Mouse (Mus musculus): Measurements from ENCODE around the gene Espn. TPM values are rescaled to one million over a fixed set of nuclear protein-coding genes. Genes with fewer than 3 reads are reported as not detected.

Gene Espn
- polyA plus RNA-seq, 1 experiment, result 97.9 TPM

DNA sequence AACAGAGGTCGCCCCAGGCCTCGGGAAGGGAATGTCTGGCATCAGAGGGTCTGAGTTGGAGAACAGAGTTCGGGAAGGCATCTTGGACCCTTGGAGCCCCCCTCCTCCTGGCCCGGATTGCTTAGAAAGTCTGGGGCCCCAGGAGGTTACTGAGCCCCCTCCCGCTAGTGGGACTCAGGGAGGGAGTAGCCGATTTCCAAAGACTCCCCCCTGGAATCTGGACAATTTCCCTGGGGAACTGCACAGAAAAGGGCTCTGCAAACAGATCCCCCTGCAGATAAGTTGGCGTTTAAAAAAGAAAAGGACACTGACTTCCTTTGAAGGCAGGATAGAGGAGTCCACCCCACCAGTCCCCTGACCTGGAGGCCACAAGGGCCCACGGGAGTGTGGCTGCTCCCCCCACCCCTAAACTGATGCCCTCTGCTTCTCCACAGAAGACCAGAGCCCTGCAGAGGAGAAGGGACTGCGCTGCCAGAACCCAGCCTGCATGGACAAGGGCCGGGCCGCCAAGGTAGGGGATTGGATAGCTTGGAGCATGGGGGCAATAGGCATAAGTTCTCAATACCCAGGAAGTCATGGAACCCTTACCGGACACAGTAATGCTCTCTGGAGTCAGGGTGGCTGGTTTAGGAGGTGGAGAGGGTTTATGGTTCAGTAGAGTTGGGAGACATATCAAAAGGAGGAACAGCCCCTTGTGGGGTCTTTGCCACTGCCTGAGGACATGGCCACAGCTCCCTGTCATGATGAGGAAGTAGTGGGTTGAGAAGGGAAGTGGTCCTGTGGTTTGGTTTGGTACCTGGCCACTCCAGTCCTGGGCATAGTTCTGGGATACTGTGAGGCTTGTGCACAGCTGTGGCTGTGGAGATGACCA, 64.7 kb downstream of the Espn start:
- TF ChIP-seq GATA1 (IDR thresholded peaks at IDR 0.05; ENCODE audit: low read length), result no peak

GRCm38 (mm10) chr4:152086505-152087210, 65.5 kb downstream of the Espn start:
- TF ChIP-seq GATA1 (IDR thresholded peaks at IDR 0.05; ENCODE audit: low read length), result no peak

DNA sequence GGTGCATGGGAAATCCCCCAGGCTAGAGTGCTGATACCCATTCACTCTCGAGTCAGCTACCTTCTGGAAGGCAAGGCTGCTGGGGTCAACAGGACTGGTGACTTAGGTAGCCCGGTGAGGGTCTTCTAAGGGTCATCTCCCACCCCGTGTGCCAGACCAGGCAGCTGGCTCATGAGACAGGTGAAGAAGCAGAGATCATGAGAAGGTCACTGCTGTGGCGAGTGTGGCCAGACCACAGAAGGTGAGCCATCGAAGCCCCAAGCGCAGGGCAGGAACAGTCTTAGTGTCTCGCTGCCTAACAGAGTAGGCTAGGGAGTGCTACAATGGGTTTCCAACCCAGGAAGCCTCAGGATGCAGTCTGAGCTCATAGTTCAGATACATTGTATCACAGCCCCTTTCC, 67.6 kb downstream of the Espn start:
- no peak for TF ChIP-seq GATA1 (IDR thresholded peaks at IDR 0.05; ENCODE audit: low read length)

DNA sequence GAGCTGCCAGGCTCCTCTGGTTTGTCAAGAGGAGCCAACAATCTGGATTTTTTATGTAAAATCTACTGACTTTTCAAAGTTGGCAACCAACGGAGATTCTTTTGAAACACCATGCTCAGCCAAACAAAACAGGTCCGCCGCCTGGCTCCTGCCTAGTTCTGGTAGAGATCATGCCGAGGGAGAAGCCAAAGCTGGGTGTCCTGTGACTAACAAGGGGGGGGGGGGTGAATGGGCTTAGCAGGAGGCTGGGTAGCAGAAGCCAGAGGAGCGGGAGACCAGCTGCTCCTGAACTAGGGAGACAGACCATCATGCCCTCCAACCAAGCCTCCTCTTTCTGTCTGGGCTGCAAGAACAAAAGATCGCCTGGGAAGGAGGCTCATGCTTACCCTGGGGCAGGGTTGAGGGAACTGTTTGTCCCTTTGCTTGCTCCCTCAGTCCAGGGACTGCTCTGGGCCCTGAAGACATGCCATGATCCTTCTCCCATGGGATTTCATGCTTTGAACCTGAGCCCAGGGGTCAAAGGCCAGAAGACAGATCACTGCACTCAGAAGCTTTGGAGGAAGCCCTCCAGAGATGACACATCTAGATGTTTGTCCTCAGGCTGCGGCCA, 68.5 kb downstream of the Espn start:
- TF ChIP-seq GATA1 (IDR thresholded peaks at IDR 0.05; ENCODE audit: low read length), result no peak

DNA sequence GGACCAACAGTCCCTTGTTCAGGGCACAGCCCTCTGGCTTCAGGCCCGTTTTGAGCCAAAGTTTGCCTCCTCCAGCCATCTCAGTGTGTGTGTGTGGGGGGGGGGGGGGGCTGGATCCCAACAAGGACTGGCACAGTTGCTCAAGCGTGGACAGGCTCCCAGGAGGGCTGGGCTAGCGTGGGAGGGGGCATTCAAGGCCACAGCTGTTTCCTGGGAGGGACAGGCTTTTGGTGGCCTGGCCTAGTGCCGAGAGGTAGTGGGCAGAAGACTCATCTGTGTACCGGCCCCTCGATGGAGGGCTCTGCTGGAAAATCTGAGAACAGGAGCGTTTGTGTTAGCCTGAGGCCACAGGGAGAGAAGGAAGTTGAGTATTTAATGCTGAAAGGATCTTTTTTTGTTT, 72.2 kb downstream of the Espn start:
- TF ChIP-seq GATA1 (IDR thresholded peaks at IDR 0.05; ENCODE audit: low read length), result no peak

- TF ChIP-seq GATA1 (IDR thresholded peaks at IDR 0.05; ENCODE audit: low read length), result no peak
Measured at GRCm38 (mm10) chr4:152079261-152079660, 72.9 kb downstream of the Espn start.

DNA sequence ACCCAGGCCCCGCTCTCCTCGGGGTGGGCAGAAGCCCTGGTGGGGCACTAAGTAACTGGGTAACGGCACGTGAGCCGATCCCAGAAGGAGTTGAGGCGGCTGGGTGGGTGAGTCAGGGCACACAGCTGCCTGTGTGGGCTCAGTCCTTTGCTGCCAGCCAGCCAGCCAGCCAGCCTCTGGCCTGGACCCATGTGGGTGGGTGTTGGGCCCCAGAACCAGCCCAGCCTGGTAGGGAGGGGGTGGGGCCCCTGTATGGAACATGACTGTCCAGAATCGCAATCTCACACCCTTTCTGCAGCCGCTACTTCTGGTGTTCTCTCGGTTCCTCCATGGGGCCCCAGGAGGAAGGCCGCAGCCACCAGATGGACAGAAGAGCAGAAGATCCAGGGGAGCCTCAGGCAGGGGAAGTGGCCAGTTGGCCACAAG, 74.1 kb downstream of the Espn start:
- no peak for TF ChIP-seq GATA1 (IDR thresholded peaks at IDR 0.05; ENCODE audit: low read length)

DNA sequence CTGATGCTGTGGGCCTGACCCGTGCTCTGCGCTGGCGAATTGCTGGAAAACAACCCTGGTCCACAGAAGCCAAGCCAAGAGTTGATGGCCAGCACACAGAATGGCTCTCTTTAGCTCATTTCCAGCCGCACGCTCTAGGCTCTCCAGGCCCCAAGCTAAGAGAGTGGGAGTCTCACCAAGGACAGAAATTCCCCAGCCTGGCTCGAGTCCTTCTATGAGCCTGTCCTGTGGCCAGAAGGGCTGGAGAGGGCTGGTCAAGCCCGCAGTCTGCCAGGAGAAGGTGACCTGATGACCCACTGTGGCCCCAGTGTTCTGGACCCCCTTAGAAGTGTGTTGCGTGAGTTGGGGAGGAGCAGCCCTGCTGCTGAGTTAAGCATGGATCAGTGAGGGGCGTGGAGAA, 75.0 kb downstream of the Espn start:
- no peak for TF ChIP-seq GATA1 (IDR thresholded peaks at IDR 0.05; ENCODE audit: low read length)

- TF ChIP-seq GATA1 (IDR thresholded peaks at IDR 0.05; ENCODE audit: low read length), result no peak
Measured at GRCm38 (mm10) chr4:152074548-152074947, 77.6 kb downstream of the Espn start.

- TF ChIP-seq GATA1 (IDR thresholded peaks at IDR 0.05; ENCODE audit: low read length), result no peak
Measured at GRCm38 (mm10) chr4:152073715-152074114, 78.5 kb downstream of the Espn start.

DNA sequence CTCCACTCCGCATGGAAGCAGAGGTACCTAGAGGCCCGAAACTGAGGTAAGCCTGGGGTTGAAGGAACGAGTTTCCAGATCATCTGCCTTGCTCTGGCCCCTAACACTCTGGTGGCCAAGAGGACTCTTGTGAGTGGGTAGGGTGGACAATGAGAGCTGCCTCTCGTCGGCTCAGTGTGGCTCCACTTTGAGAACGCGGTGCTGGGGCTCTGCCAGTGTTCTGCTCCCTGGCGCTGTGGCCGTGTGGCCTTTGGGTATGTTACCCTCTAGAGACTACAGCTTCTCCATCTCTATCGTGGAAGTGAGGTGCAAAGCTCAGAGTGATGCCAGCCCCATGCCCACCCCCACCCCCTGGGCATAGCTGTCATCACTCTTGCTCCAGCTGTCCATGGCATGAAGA, 79.5 kb downstream of the Espn start:
- no peak for TF ChIP-seq GATA1 (IDR thresholded peaks at IDR 0.05; ENCODE audit: low read length)

GRCm38 (mm10) chr4:152072121-152072601, 80.0 kb downstream of the Espn start, which contains the start of gene Plekhg5:
TSS of gene Plekhg5 (plus strand) at chr4:152072498.
- no peak for TF ChIP-seq GATA1 (IDR thresholded peaks at IDR 0.05; ENCODE audit: low read length)

- TF ChIP-seq GATA1 (IDR thresholded peaks at IDR 0.05; ENCODE audit: low read length), result no peak
Measured at GRCm38 (mm10) chr4:152070494-152071396, 81.4 kb downstream of the Espn start.

Other genes starting within 250 kb of the Espn start
- 30.1 and 88.7 TPM in 2 replicates for gene Dnajc11, start 218.7 kb downstream of the Espn start, polyA plus RNA-seq (2012)
- gene Thap3, start 163.4 kb downstream of the Espn start, polyA plus RNA-seq (2012), result 8.9 TPM in 2 replicates
- gene Phf13, start 156.1 kb downstream of the Espn start, polyA plus RNA-seq (2012), result 3.7 and 4.1 TPM in 2 replicates
- gene Klhl21, start 143.6 kb downstream of the Espn start, polyA plus RNA-seq (2012), result 10.4 and 12.4 TPM in 2 replicates
- gene Zbtb48, start 124.7 kb downstream of the Espn start, polyA plus RNA-seq (2012), result 10.0 and 12.6 TPM in 2 replicates
- gene Tas1r1, start 113.8 kb downstream of the Espn start, polyA plus RNA-seq (2012), result 0.03 TPM in 1 of 2 replicates, not detected in the other
- gene Nol9, start 113.0 kb downstream of the Espn start, polyA plus RNA-seq (2012), result 76.0 and 93.4 TPM in 2 replicates
- 24.4 and 28.5 TPM in 2 replicates for gene Plekhg5, start 79.9 kb downstream of the Espn start, polyA plus RNA-seq (2012)
- gene Tnfrsf25, start 36.4 kb downstream of the Espn start, polyA plus RNA-seq (2012), result 0.15 and 0.27 TPM in 2 replicates
- 0.14 and 0.15 TPM in 2 replicates for gene Hes2, start 6.5 kb upstream of the Espn start, polyA plus RNA-seq (2012)
- gene Acot7, start 25.8 kb upstream of the Espn start, polyA plus RNA-seq (2012), result 28.6 and 39.4 TPM in 2 replicates
- 0.11 and 0.15 TPM in 2 replicates for gene Gpr153, start 121.9 kb upstream of the Espn start, polyA plus RNA-seq (2012)
- 0.05 and 0.06 TPM in 2 replicates for gene Hes3, start 139.3 kb upstream of the Espn start, polyA plus RNA-seq (2012)
- gene Icmt, start 144.9 kb upstream of the Espn start, polyA plus RNA-seq (2012), result 29.6 and 30.0 TPM in 2 replicates
- not detected in 2 replicates for gene Rnf207, start 166.6 kb upstream of the Espn start, polyA plus RNA-seq (2012)
- 40.4 and 67.9 TPM in 2 replicates for gene Rpl22, start 173.4 kb upstream of the Espn start, polyA plus RNA-seq (2012)
- gene Chd5, start 186.3 kb upstream of the Espn start, polyA plus RNA-seq (2012), result 0.04 TPM in 2 replicates

Data from G1E-ER4 (cell line).